Mouse (Mus musculus): ENCODE data around the gene Slc1a3.

Gene Slc1a3

DNA sequence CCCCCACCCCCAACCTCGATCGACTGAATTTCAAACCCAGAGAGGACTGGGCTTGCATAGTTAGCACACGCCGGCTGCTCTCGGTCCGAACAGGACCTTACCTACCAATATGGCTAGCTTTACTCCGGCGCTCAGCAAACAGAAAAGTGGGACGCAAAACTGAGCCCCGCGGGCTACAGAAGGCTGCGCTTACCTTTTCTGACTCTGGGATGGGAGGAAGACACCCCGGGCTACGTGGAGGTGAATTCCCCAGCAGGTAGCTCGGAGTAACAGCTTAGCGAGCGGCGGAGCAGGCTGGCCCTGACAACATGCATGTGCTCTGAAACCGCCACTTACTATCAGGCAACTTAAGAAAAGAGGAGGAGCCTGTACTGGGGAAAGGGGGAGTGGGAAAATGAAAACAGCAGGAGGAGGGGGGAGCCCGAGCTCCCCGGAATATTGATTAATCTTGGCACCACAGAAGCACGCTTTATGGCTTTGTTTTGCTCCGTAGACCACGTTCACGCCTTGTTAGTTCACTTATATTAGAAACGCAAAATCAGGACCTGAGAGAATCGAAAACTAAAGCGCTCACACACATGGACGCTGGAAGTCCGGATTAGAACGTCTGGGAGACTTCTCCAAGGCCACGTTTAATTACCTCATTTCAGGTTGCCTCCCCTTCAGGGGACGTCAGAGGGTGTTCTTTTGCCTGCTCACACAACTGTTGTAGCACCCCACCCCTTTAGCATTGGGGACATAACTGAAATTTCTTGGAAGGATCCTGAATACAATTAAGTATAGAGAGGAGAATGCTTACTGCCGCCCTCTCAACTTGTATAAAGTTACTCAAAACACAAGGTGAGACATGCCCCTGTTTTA lies at the start of gene Slc1a3:
TSS of gene Slc1a3 (minus strand) at position 619 of the 861 bp plus-strand sequence.
- peak; percentile 17 for DNase-seq

DNA sequence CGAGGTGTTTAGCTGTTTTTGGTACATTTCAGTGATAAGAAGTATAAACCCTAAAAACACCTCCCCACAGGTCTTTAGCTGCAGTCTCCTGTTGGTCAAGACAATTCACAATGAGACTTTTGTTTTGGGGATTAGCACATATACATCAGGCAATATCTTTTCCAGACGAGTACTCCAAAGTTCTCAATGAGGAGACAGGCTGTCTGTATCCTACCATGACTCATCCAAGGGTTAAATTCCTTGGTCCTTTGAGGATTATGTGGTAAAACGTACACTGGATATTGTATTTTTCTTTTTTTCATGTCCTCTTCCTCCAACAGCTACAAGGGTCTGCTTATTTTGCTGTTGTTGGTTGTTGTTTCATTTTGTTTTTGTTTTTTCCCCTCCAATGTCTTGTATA lies 48.5 kb upstream of the Slc1a3 start:
- DNase-seq: no peak

- DNase-seq: no peak
These were observed 45.9 kb upstream of the Slc1a3 start for GRCm38 (mm10) chr15:8756441-8756840.

- DNase-seq: no peak
These were observed 39.2 kb upstream of the Slc1a3 start for GRCm38 (mm10) chr15:8749762-8750161.

GRCm38 (mm10) chr15:8748771-8749170 lies 38.2 kb upstream of the Slc1a3 start:
- DNase-seq: no peak

- no peak for DNase-seq
These were observed 31.0 kb upstream of the Slc1a3 start for GRCm38 (mm10) chr15:8741593-8741992.

DNA sequence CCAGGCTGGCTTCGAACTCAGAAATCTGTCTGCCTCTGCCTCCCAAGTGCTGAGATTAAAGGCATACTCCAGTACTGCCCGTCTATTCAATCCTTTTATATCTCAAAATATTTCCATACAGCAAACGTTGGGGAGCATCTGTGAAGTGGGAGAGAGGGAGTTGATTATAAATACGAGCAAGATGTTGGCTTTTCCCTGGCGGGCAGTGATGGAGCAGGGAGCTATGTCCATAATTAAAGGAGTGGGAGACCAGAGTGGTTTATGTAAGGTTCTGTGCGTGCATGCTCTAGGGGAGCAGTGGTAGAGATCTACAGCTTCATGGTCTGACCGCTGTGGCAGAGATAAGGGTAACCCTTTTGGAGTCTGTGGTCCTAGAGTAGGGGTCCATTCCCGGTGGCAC lies 30.2 kb upstream of the Slc1a3 start:
- DNase-seq: no peak

GRCm38 (mm10) chr15:8738156-8738555 lies 27.6 kb upstream of the Slc1a3 start:
- no peak for DNase-seq

DNA sequence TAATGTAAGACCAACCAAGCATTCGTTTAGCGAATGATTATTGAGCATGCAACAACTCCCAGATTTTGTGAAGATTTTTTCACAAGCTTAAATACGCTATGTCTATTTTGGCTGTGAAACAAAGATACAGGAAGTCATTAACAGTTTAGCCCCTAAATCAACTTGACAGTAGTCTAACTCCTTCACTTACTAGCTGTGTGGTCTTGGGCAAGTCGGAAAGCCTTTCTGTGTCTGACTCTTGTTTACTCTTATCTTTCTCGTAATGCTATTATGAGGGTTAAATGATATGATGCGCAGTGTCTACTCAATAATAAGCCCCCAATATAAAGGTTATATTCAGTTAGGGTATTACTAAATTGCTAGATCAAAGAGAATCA lies 23.8 kb upstream of the Slc1a3 start:
- DNase-seq: no peak

DNA sequence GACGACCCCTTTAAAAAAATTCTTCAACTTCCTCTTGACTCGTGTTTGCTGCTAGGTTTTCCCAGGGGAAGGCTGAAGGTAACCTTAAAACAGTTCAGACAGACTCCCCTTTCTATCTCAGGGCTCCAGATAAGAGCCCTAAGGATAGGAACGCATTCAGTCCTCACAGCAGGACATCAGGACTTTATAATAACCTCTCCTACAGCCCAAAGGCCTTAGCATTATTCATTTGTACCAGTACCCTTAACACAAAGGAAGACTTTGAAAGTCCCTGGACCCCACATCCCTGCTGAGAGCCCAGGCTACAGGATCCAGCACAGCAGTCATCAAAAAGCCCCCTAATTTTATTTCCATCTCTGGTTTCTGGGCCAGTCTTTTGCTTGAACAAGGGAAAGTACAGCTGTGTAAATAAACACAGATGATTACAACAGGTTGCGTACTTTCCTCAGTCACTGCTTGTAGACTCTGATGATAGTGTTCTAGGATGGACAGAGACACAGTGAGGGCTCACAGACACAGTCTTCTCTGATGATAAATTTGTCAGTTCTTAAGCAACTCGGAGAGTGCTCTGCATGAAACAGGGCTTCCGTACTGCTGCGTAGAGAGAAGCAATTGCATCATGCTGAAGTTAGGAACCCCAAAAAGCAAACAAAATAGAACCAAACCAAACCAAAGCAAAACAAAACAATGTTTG lies 23.3 kb upstream of the Slc1a3 start:
- no peak for DNase-seq

DNA sequence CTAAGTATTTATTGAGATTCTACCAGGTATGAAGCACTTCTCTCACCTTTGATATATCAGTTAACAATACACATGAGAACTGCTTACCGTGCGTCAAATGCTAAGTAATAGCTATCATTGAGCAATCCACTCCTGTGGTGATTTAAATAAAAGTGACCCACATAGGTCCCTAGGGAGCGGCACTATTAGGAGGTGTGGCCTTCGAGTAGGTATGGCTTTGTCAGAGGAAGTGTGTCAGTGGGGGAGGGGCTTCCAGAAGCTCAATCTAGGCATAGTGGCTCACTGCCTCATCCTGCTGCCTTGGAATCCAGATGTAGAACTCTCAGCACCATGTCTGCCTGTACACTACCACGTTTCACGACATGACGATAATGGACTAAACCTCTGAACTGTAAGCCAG lies 18.3 kb upstream of the Slc1a3 start:
- no peak for DNase-seq

GRCm38 (mm10) chr15:8722386-8723100 lies 12.0 kb upstream of the Slc1a3 start:
- DNase-seq: no peak

GRCm38 (mm10) chr15:8721746-8722145 lies 11.2 kb upstream of the Slc1a3 start:
- no peak for DNase-seq

DNA sequence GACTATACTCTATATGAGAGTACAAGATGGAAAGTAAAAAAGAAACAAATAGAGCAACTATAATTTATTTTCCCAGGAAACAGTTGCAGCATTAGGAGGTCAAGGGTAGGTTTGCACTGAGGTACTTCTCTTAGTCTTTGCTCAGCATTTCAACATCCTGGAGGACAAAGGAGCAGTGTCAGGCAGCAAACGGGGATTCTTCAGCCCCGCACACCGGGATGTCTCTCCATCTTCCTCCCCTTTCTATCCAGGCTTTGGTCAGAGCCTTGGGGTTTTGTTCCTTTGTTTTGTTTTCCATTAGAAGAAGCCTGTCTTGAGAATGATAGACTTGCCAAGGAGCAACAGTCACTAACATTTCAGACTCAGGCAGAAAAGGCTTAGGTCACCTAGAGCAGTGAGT lies 10.4 kb upstream of the Slc1a3 start:
- no peak for DNase-seq

DNA sequence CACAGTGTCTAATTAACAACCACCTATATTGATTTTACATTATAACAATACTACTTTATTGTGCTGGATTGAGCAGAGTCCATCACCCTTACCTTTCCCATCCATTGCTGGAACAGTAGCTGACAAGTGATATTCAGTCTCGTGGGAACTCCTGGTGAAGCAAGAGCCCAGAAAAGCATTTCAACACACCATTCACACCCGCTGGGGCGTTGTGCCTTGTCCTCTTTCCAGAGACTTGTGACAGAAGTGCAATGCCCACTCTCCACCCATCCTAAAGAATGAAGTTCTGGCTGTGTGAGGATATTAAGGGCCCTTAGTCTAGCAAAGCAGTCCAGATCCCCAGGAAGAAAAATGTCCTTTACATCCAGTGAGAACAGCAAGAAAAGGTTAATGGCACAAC lies 7.9 kb upstream of the Slc1a3 start:
- no peak for DNase-seq

DNA sequence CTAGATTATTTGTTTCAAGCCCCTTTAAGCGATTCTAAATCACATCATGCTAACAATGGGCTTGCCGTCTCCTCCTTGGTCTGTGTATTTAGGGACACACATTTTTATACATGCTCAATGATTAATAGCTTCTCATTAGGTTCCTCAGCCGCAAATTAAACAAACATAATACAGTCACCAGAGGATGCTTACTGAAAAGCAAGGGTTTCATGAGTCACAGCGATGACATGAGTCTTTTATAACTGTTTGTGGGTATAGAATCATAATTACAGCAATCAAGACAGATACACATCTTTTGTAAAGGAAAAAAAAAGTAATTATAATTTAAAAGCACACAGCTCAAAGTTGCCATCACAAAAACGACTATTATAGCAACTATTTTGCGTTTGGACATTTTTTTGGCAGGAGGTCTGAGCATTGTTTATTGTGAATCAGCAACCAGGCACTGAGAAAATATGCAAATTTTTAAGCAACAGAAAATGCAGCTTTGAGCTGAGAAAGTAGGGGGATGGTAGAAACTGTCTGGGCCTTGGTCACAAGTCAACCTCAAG lies 6.5 kb upstream of the Slc1a3 start:
- DNase-seq: no peak

GRCm38 (mm10) chr15:8716330-8716964 lies 5.9 kb upstream of the Slc1a3 start:
- no peak for DNase-seq

- DNase-seq: no peak
These were observed 5.1 kb upstream of the Slc1a3 start for GRCm38 (mm10) chr15:8715666-8716065.

DNA sequence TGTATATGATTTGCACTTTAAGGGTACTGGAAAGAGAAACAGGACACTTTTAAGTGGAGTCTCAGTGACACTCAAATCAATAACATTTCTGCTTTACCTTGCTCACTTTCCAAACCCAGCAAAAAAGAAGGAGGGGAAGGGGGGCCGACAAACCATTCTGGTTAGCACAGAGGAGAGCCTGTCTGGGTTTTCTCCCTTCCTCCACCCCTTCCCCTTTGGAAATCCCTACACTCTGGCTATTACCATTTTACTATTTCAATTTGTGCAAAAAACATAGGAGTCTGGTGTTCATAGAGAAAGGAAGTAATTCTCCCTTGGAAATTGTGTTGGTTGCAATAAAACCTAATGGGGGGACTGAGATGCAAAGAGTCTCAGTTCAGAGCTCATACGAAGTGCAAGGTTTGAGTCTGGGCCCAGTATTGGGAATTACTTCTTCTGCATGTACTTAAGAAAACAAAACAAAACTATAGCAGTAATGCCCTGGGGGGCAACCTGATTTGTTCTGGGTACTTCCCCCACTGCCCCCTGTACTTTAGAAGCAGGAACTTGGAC lies 1.9 kb upstream of the Slc1a3 start:
- DNase-seq: no peak

DNA sequence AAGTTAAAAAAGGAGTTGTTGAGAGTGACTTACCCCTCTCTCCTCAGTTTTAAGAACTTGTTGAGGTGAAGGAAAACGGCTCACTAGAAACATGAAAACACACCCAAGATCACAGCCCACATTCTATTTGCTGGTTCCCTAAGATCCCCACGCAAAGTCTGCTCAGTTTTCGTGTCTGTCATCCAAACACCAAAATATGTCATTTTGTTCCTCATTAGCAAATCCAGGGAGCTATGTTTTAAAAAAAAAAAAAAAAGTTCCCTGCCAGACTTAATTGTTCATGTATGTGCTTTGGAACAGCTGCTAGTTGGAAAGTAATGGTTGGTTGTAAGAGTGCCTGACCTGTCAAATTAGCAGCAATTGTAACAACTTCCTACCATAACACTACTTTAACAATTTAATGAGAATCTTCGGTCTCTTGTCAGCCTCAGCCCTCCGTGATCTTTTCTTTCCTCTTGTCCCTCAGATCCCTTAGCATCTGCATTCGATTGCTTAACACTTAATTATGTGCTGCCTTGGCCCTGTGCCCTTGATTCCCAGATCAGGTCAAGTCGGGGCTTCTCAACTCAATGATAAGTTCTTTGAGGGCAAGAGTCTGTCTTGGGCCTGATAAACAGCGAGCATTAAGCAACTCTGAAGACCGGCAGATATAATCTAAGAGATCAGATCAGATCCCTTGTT lies 1.2 kb upstream of the Slc1a3 start:
- no peak for DNase-seq

- no peak for DNase-seq
These were observed 986 bp downstream of the Slc1a3 start for GRCm38 (mm10) chr15:8709578-8709977.

GRCm38 (mm10) chr15:8706613-8707012 lies 4.0 kb downstream of the Slc1a3 start:
- no peak for DNase-seq
